Mouse (Mus musculus): ENCODE measurements at regions not wholly inside any gene's neighbourhood (a gene's known extent, or its start where the extent isn't known, plus 50 kb on each side); places are given as distances from the start of the nearest gene placed in this dataset.

DNA sequence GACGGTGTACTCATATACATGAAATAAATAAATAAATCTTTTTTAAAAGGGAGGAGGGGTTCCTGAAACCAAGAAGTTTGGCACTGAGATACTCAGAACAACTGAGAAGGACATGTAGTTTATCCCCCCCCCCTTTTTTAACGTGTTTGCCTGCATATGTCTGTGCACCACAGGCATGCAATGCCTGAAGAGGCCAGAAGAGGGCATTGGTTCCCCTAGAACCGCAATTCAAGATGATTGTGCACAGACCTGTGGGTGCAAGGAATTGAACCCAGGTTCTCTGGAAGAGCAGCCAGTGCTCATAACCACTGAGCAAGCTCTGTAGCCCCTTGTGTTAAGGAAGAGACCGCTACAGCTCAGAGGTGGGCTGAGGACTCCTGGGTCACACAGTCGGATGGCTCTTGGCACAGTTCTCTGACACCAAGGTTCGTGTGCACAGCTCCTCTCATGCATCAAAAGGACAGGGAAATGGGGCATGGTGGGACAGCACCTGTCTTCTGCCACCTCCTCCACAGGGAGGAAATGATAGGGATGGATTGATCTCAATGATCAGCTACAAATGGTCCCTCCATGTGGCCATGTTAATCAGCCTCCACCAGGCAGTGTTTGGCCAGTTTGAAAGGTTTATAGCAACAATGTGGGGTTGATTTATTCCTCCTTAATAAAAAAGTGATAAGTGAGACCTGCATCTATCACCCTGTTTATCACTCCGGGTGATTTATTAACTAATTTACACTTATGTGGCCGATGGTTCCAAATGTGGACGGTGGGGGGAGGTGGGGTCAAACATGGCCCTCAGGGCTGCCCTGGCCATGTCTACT is 58.5 kb upstream of the Top1 start:
- TF ChIP-seq CTCF (IDR thresholded peaks at IDR 0.05; ENCODE audit: low read depth, low read length) (peak; percentile 22; the same call in 1 of the 2 replicates), GATA1 (IDR thresholded peaks at IDR 0.05; ENCODE audit: borderline replicate concordance, low read length) (no peak), TAL1 (conservative IDR thresholded peaks at IDR 0.05; ENCODE audit: low read depth, low read length) (no peak), GATA2 (IDR thresholded peaks at IDR 0.05; ENCODE audit: borderline replicate concordance, low read depth, low read length) (no peak), POLR2AphosphoS5 (IDR thresholded peaks at IDR 0.05; ENCODE audit: insufficient replicate concordance, low read depth, low read length) (no peak)
